Mouse (Mus musculus) brain, embryonic 14.5 days (tissue): Measurements from ENCODE around the gene Crtap.

ENCODE experiments used
- CTCF ChIP-seq: fragments of 200-500 bp; IDR thresholded peaks from 2 replicates; pipeline ENCODE4 v1.5.1; 2012; ENCODE audit warnings: inconsistent platforms, mild to moderate bottlenecking, moderate library complexity, borderline replicate concordance; ENCODE audit not compliant: insufficient read depth, insufficient read length; ENCODE audit errors: extremely low read depth
- POLR2A ChIP-seq: fragments of 200-500 bp; IDR thresholded peaks from 2 replicates; pipeline ENCODE4 v1.6.1; 2012; ENCODE audit warnings: mild to moderate bottlenecking, inconsistent platforms, borderline replicate concordance; ENCODE audit not compliant: poor library complexity, insufficient read depth, insufficient read length, severe bottlenecking; ENCODE audit errors: extremely low read depth

DNA sequence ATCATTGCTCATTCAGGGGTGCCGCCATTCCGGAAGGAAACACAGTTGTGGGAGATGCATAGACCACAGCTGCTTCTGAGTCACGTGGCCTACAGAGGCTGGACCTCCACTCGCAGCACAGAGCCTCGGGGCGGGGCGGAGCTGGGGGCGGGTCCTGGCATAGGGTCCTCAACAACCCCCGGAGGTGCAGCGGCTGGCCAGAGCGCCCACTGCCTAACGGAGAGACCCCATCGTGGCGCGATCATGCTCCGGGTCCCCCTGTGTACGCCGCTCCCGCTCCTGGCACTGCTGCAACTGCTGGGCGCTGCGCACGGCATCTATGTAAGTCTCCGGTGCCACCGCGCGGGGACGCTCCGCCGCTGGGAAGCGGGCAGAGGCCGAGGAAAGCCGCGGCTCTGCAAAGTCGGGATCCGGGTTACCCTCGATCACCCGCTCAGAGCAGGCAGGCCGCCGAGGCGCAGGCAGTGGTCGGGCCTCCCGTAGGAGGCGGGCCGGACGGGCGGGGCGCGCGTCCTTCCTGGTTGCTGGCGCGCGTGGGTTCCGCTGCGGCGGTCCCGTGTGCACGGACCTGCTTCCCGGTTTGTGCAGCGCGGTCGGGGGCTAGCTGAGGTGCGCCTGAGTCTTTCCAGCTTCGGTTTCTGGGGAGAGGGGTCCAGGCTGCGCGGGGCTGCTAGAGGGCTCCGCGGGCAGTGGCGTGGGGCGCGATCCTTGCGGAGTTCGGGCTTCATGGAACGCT is 10.6 kb upstream of the Crtap start, which contains the start of the genes Glb1 and Tmppe:
- TF ChIP-seq CTCF (peak; percentile 46; the same call in 1 of the 2 replicates), POLR2A (peak; percentile 26)
